Mouse (Mus musculus) ES-E14 (cell line): Measurements from ENCODE around the gene Spp2.

ENCODE experiments used
- CHD2 ChIP-seq: IDR thresholded peaks from 2 replicates; pipeline ENCODE4 v1.6.1; 2014; ENCODE audit warnings: mild to moderate bottlenecking, low read depth, low read length, inconsistent platforms
- HCFC1 ChIP-seq: IDR thresholded peaks from 2 replicates; pipeline ENCODE4 v1.6.1; 2012; ENCODE audit warnings: low read length, inconsistent platforms, borderline replicate concordance; ENCODE audit not compliant: insufficient read depth
- MAFK ChIP-seq: IDR thresholded peaks from 2 replicates; pipeline ENCODE4 v1.6.1; 2014; ENCODE audit warnings: mild to moderate bottlenecking, low read depth, low read length, inconsistent platforms; ENCODE audit not compliant: insufficient read depth
- ZNF384 ChIP-seq: IDR thresholded peaks from 2 replicates; pipeline ENCODE4 v1.6.1; 2012; ENCODE audit warnings: low read depth, low read length, inconsistent platforms

GRCm38 (mm10) chr1:88422846-88423395 is 16.2 kb downstream of the Spp2 start:
- TF ChIP-seq MAFK (no peak), ZNF384 (no peak), CHD2 (no peak), HCFC1 (no peak)
